Mouse (Mus musculus): ENCODE data around the gene Cmtm6.
A peak's percentile ranks its signal among the peaks of the same experiment; 100 is the strongest.

Cmtm6 gene

GRCm38 (mm10) chr9:114771565-114771964 lies 40.6 kb downstream of the Cmtm6 start:
- no peak for DNase-seq (ENCODE audit: low spot score)

GRCm38 (mm10) chr9:114774629-114775028 lies 43.7 kb downstream of the Cmtm6 start:
- DNase-seq (ENCODE audit: low spot score), result no peak

- no peak for DNase-seq (ENCODE audit: low spot score)
Observed at GRCm38 (mm10) chr9:114775272-114775671, 44.4 kb downstream of the Cmtm6 start.

- no peak for DNase-seq (ENCODE audit: low spot score)
Observed at GRCm38 (mm10) chr9:114776361-114776760, 45.4 kb downstream of the Cmtm6 start.

GRCm38 (mm10) chr9:114777178-114778046 lies 46.5 kb downstream of the Cmtm6 start:
- DNase-seq (ENCODE audit: low spot score), result no peak

- no peak for DNase-seq (ENCODE audit: low spot score)
Observed at GRCm38 (mm10) chr9:114778047-114778390, 47.1 kb downstream of the Cmtm6 start.

GRCm38 (mm10) chr9:114778877-114779276 lies 48.0 kb downstream of the Cmtm6 start:
- DNase-seq (ENCODE audit: low spot score), result no peak

- no peak for DNase-seq (ENCODE audit: low spot score)
Observed at GRCm38 (mm10) chr9:114779984-114780745, 49.2 kb downstream of the Cmtm6 start.

GRCm38 (mm10) chr9:114780746-114781525 lies 50.0 kb downstream of the Cmtm6 start:
- DNase-seq (ENCODE audit: low spot score), result peak; percentile 28

- DNase-seq (ENCODE audit: low spot score), result peak; percentile 72
Observed at GRCm38 (mm10) chr9:114781526-114782212, 50.8 kb downstream of the Cmtm6 start, which contains the start of gene Cmtm7. Cmtm7 (minus strand) TSS chr9:114781856.

GRCm38 (mm10) chr9:114785432-114786125 lies 54.7 kb downstream of the Cmtm6 start:
- no peak for DNase-seq (ENCODE audit: low spot score)

- no peak for DNase-seq (ENCODE audit: low spot score)
Observed at GRCm38 (mm10) chr9:114787134-114787533, 56.2 kb downstream of the Cmtm6 start.

- peak; percentile 23 for DNase-seq (ENCODE audit: low spot score)
Observed at GRCm38 (mm10) chr9:114787716-114788115, 56.8 kb downstream of the Cmtm6 start.

- DNase-seq (ENCODE audit: low spot score), result no peak
Observed at GRCm38 (mm10) chr9:114788697-114789096, 57.8 kb downstream of the Cmtm6 start.

GRCm38 (mm10) chr9:114789557-114789956 lies 58.6 kb downstream of the Cmtm6 start:
- no peak for DNase-seq (ENCODE audit: low spot score)

GRCm38 (mm10) chr9:114789989-114790388 lies 59.1 kb downstream of the Cmtm6 start:
- DNase-seq (ENCODE audit: low spot score), result no peak

GRCm38 (mm10) chr9:114793764-114794295 lies 62.9 kb downstream of the Cmtm6 start:
- DNase-seq (ENCODE audit: low spot score), result no peak

- DNase-seq (ENCODE audit: low spot score), result no peak
Observed at GRCm38 (mm10) chr9:114794491-114794890, 63.6 kb downstream of the Cmtm6 start.

GRCm38 (mm10) chr9:114796473-114797050 lies 65.6 kb downstream of the Cmtm6 start:
- DNase-seq (ENCODE audit: low spot score), result no peak

- DNase-seq (ENCODE audit: low spot score), result peak; percentile 84
Observed at GRCm38 (mm10) chr9:114797329-114798004, 66.6 kb downstream of the Cmtm6 start.

Measured in lung, postnatal 25 days (tissue).